20 mouse cellular contexts compared by ENCODE assay signal in genomic region chr4:131298011-131298674, GRCm38 (mm10).
DNase-seq lines count a peak whose midpoint lies in the region; ATAC-seq and TF ChIP-seq lines count a peak whose summit lies in the region.
"Had no signal": no experiment of that assay in that cellular context is flagged by ENCODE, and none has a peak within 500 bp of the region (broad histone marks: within the 10 kb centered on the region; RNA-seq: fewer than 3 reads in every experiment).

No protein-coding gene starts in this region.

- no peaks in the 10 kb centered on the region for H3K79me2 ChIP-seq in heart, adult 2 months (replicated peaks; ENCODE audit: control insufficient read depth, insufficient read depth, low read length)

- 46% methylated on average over 14 of the region's 14 CpGs for WGBS in heart, adult 2 months
- WGBS in heart, embryonic 12.5 days: 72% methylated on average over 14 of the region's 14 CpGs

- TF ChIP-seq CTCF in heart, adult 2 months (IDR thresholded peaks at IDR 0.05): no peak

- no peak for TF ChIP-seq POLR2A in heart, adult 2 months (IDR thresholded peaks at IDR 0.05; ENCODE audit: insufficient read depth, low read depth, low read length)

- H3K9me3 ChIP-seq in heart, embryonic 12.5 days (replicated peaks): no peaks in the 10 kb centered on the region
- H3K9me3 ChIP-seq: embryonic facial prominence, embryonic 12.5 days; hindbrain, embryonic 10.5 days; lung, embryonic 15.5 days; midbrain, embryonic 12.5 days had no signal

- no peak overlapping the region; the same call in 1 of the 2 replicates for H3K4me3 ChIP-seq in heart, adult 2 months
- no peak overlapping the region for H3K4me3 ChIP-seq in heart, embryonic 12.5 days
- H3K4me3 ChIP-seq in brown adipose tissue, adult 24 weeks (ENCODE audit: insufficient read depth, low read depth, low read length): no peak overlapping the region; the same call in 1 of the 2 replicates
- H3K4me3 ChIP-seq: embryonic facial prominence, embryonic 12.5 days; hindbrain, embryonic 10.5 days; lung, embryonic 15.5 days; midbrain, embryonic 12.5 days had no signal

- H3K4me2 ChIP-seq in heart, embryonic 12.5 days: no peak overlapping the region
- H3K4me2 ChIP-seq: embryonic facial prominence, embryonic 12.5 days; liver, embryonic 11.5 days; lung, embryonic 15.5 days; midbrain, embryonic 12.5 days had no signal

- peak; percentile 23 to 26 for DNase-seq in heart, adult 2 months
- DNase-seq in A20 (ENCODE audit: low read depth, low spot score): peak; percentile 48
- DNase-seq in kidney, postnatal 10 days: peak; percentile 21
- no peak for DNase-seq in T-cell, adult 2 months (ENCODE audit: low spot score)
- no peak for DNase-seq in cerebellum, adult 9-11 months
- DNase-seq in spleen, postnatal 10 days (ENCODE audit: low spot score in 2 of 2): no peak
- DNase-seq: adrenal gland, postnatal 25 days; cerebellum, postnatal 25 days; gastrocnemius, postnatal 36 days; left cerebral cortex, postnatal 4 days; retina, postnatal 1 day; thymus, postnatal 25 days had no signal

- H3K4me1 ChIP-seq in heart, adult 2 months (ENCODE audit: control insufficient read depth, insufficient read depth, low read length): peaks cover 1% of the 10 kb centered on the region; the same call in 1 of the 2 replicates
- H3K4me1 ChIP-seq in heart, embryonic 12.5 days (replicated peaks): no peaks in the 10 kb centered on the region
- H3K4me1 ChIP-seq in brown adipose tissue, adult 24 weeks (ENCODE audit: control insufficient read depth, insufficient read depth, insufficient read length, low read length): peaks cover 8% of the 10 kb centered on the region; the same call in 1 of the 2 replicates
- H3K4me1 ChIP-seq: lung, embryonic 15.5 days; midbrain, embryonic 12.5 days had no signal

- peak overlapping the region; percentile 15; the same call in 1 of the 2 replicates for H3K27ac ChIP-seq in heart, adult 2 months
- no peak overlapping the region for H3K27ac ChIP-seq in heart, embryonic 12.5 days (ENCODE audit: poor library complexity, severe bottlenecking)
- 0 out of 2 replicates have a peak overlapping the region, but pooled peaks have one; percentile 60 for H3K27ac ChIP-seq in brown adipose tissue, adult 24 weeks (replicated peaks; ENCODE audit: low read depth, low read length)
- H3K27ac ChIP-seq: embryonic facial prominence, embryonic 12.5 days; hindbrain, embryonic 10.5 days; lung, embryonic 15.5 days; midbrain, embryonic 12.5 days; stomach, postnatal 0 days had no signal

- H3K27me3 ChIP-seq in heart, adult 2 months (ENCODE audit: control insufficient read depth, insufficient read depth, low read length): no peaks in the 10 kb centered on the region
- H3K27me3 ChIP-seq in heart, embryonic 12.5 days (replicated peaks): no peaks in the 10 kb centered on the region
- H3K27me3 ChIP-seq: embryonic facial prominence, embryonic 12.5 days; lung, embryonic 15.5 days; midbrain, embryonic 12.5 days had no signal

- intact Hi-C loops in heart, adult 2 months (cut with DNase I): no loop called here

- ATAC-seq in heart, embryonic 12.5 days (ENCODE audit: insufficient number of reproducible peaks, low FRiP score): no peak

- no peak for TF ChIP-seq EP300 in heart, adult 2 months (IDR thresholded peaks at IDR 0.05; ENCODE audit: insufficient read depth, low read depth, low read length)

- H3K9ac ChIP-seq in heart, adult 2 months (ENCODE audit: low read depth, low read length): no peak overlapping the region
- H3K9ac ChIP-seq in heart, embryonic 12.5 days: no peak overlapping the region
- H3K9ac ChIP-seq: embryonic facial prominence, embryonic 12.5 days; lung, embryonic 15.5 days; midbrain, embryonic 12.5 days had no signal

- no peaks in the 10 kb centered on the region for H3K36me3 ChIP-seq in heart, adult 2 months (ENCODE audit: control insufficient read depth, insufficient read depth, low read length)
- no peaks in the 10 kb centered on the region for H3K36me3 ChIP-seq in heart, embryonic 12.5 days
- H3K36me3 ChIP-seq: embryonic facial prominence, embryonic 12.5 days; hindbrain, embryonic 10.5 days; lung, embryonic 15.5 days; midbrain, embryonic 12.5 days had no signal

Comparison
In these comparisons a context has a peak if more than half of its experiments do, and no peak if none do; other contexts are left out.
1. DNase-seq: peak in heart, adult 2 months (2 of 2), A20 (single experiment) and kidney, postnatal 10 days (single experiment); none in T-cell, adult 2 months (single experiment), cerebellum, adult 9-11 months (single experiment) and spleen, postnatal 10 days (0 of 2).